Mouse (Mus musculus) right cerebral cortex, postnatal 14 days (tissue): ENCODE results near the gene Gm3055.
"Not testable (repeated sequence)": the region's sequence is repeated elsewhere in the genome, so short reads cannot be mapped to it uniquely, and the experiment has no call there.

Source experiments
- DNase-seq: peaks from one replicate; pipeline ENCODE4 v3.0.0; 2022

Gene Gm3055

GRCm38 (mm10) chr10:81770506-81771403 lies at the start of gene Gm3055:
TSS of gene Gm3055 (minus strand) at chr10:81771161.
- not testable (repeated sequence) for DNase-seq

GRCm38 (mm10) chr10:81811899-81812298 lies 40.9 kb upstream of the Gm3055 start, which contains the start of gene Gm4767:
TSS of gene Gm4767 (plus strand) at chr10:81812186.
- peak; percentile 2 for DNase-seq

GRCm38 (mm10) chr10:81771404-81771777 lies 430 bp upstream of the Gm3055 start:
- DNase-seq = not testable (repeated sequence)

GRCm38 (mm10) chr10:81704531-81705301 lies 66.2 kb downstream of the Gm3055 start, which contains the start of gene Zfp433:
TSS of gene Zfp433 (plus strand) at chr10:81704825.
- DNase-seq = not testable (repeated sequence)
